Mouse (Mus musculus) embryonic fibroblast, embryonic 13.5 days (primary cell): ENCODE measurements around the gene Pkp2. TPM values are rescaled to one million over a fixed set of nuclear protein-coding genes. Genes with fewer than 3 reads are reported as not detected.
"Not testable (repeated sequence)": the region's sequence is repeated elsewhere in the genome, so short reads cannot be mapped to it uniquely, and the experiment has no call there.

ENCODE experiments used
- H3K27ac ChIP-seq: 2 replicates; pipeline ENCODE4 v1.5.1; 2012; ENCODE audit warnings: low read length, control low read depth, inconsistent platforms; ENCODE audit not compliant: insufficient read depth
- H3K4me1 ChIP-seq: 2 replicates; pipeline ENCODE4 v1.6.1; 2011; ENCODE audit warnings: low read length; ENCODE audit not compliant: control insufficient read depth, insufficient read depth
- H3K4me3 ChIP-seq: 2 replicates; pipeline ENCODE4 v1.5.1; 2011; ENCODE audit warnings: mild to moderate bottlenecking, control low read depth, low read length; ENCODE audit not compliant: insufficient read depth
- CTCF ChIP-seq: IDR thresholded peaks from 2 replicates; pipeline ENCODE4 v1.5.1; 2011; ENCODE audit warnings: mild to moderate bottlenecking, control low read depth, low read length, moderate library complexity, borderline replicate concordance; ENCODE audit not compliant: insufficient read depth
- POLR2A ChIP-seq: IDR thresholded peaks from 2 replicates; pipeline ENCODE4 v1.6.1; 2011; ENCODE audit warnings: low read depth, mild to moderate bottlenecking, control low read depth, low read length, moderate library complexity
- polyA plus RNA-seq: library from polyadenylated mRNA; stranded (reverse); fragments of >200 nt; gene quantifications from 2 replicates; pipeline ENCODE4 v1.2.4, GENCODE M21; 2011; ENCODE audit warnings: low read depth; ENCODE audit not compliant: missing spikeins, insufficient read length

The Pkp2 gene
- polyA plus RNA-seq, result 14.0 and 25.8 TPM in 2 replicates

DNA sequence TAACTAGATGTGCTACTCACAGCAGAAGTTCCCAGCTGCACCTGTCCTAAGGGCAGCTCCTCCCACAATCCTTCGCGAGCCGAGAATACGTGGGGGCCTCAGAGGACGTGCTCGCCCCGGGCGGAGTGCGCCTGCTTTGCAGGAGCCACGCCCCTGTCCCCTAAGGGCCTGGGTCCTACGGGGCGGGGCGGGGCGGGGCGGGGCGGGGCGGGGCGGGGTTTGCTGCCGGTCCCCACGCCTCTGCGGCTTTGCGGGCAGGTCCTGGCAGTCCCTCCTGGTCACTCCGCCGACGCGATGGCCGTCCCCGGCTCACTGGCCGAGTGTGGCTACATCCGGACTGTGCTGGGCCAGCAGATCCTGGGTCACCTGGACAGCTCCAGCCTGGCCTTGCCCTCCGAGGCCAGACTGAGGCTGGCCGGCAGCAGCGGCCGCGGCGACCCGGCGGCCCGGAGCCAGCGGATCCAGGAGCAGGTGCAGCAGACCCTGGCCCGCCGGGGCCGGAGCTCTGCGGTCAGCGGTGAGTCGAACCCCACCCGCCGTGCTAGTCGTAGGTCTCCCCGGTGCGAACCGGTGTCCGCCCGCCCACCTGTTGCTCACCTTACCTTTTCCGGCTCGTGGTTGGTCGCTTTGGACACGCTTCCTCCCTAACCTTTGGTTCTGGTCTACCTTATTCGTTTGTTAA lies at the start of gene Pkp2:
Pkp2 (plus strand) TSS at position 240 of the 682 bp plus-strand sequence.
- TF ChIP-seq CTCF, result no peak
- peak; percentile 80; the same call in 1 of the 2 replicates for TF ChIP-seq POLR2A
- H3K4me1 ChIP-seq, result peaks cover 6% of the 10 kb centered on the region
- H3K4me3 ChIP-seq, result peak within 1 kb of the TSS; percentile 56
- 0 out of 2 replicates have a peak within 1 kb of the TSS, but pooled peaks have one; percentile 12 for H3K27ac ChIP-seq

DNA sequence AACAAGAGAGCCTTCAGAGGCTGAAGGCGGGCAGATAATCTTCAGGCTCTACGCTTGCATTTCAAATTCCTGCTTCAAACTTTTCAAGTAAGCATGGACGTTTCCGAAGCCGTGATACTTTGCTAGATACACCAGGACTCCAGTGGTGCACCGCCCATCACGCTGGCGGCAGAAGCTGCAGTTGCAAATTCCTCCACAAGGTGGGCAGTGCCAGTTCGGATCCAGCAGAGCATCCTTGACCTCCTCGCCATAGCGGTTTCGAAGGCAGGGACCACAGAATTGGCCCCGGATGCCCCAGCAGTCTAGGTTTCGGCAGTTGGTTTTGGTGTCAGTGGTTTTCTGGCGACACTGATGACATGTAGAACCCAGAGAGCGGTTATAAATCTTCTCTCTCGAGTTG lies 15.7 kb upstream of the Pkp2 start:
- Histone ChIP-seq H3K4me1 (no peaks in the 10 kb centered on the region), H3K4me3 (no peak overlapping the region), H3K27ac (no peak overlapping the region)
- TF ChIP-seq CTCF (peak; percentile 5; the same call in 1 of the 2 replicates), POLR2A (no peak)

GRCm38 (mm10) chr16:16201991-16202390 lies 11.1 kb upstream of the Pkp2 start:
- H3K27ac ChIP-seq, H3K4me1 ChIP-seq, H3K4me3 ChIP-seq: not testable (repeated sequence)
- TF ChIP-seq CTCF, result peak; percentile 51; the same call in 1 of the 2 replicates

- TF ChIP-seq POLR2A, result no peak
- TF ChIP-seq CTCF, result no peak
- Histone ChIP-seq H3K4me1 (no peaks in the 10 kb centered on the region; the same call in 1 of the 2 replicates), H3K27ac (no peak overlapping the region), H3K4me3 (no peak overlapping the region)
These were observed 8.5 kb upstream of the Pkp2 start for GRCm38 (mm10) chr16:16204648-16205047.

DNA sequence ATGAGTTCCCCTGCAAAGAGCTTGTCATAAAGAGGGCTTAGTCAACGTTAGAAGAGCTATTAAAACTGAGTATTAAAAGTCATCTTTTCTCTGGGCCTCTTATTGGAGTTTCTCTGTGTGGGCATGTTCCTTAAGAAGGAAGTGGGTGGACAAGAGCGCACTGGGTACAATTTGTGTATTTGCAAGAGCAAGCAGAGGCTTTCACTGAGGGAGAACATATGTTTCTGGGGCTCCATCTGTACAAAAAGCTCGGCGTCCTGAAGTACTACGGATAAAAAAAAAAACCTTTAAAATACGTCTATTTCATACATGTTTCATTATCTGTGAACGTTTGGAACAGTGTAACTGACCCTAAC lies 417 bp upstream of the Pkp2 start:
- H3K4me3 ChIP-seq, result peak overlapping the region; percentile 33
- peaks cover 6% of the 10 kb centered on the region for H3K4me1 ChIP-seq
- H3K27ac ChIP-seq, result no peak overlapping the region
- no peak for TF ChIP-seq POLR2A
- no peak for TF ChIP-seq CTCF

GRCm38 (mm10) chr16:16213761-16214305 lies 715 bp downstream of the Pkp2 start:
- H3K27ac ChIP-seq, result 0 out of 2 replicates have a peak overlapping the region, but pooled peaks have one; percentile 12
- H3K4me1 ChIP-seq, result peaks cover 6% of the 10 kb centered on the region
- no peak for TF ChIP-seq CTCF
- TF ChIP-seq POLR2A, result no peak
- H3K4me3 ChIP-seq, result peak overlapping the region; percentile 56

DNA sequence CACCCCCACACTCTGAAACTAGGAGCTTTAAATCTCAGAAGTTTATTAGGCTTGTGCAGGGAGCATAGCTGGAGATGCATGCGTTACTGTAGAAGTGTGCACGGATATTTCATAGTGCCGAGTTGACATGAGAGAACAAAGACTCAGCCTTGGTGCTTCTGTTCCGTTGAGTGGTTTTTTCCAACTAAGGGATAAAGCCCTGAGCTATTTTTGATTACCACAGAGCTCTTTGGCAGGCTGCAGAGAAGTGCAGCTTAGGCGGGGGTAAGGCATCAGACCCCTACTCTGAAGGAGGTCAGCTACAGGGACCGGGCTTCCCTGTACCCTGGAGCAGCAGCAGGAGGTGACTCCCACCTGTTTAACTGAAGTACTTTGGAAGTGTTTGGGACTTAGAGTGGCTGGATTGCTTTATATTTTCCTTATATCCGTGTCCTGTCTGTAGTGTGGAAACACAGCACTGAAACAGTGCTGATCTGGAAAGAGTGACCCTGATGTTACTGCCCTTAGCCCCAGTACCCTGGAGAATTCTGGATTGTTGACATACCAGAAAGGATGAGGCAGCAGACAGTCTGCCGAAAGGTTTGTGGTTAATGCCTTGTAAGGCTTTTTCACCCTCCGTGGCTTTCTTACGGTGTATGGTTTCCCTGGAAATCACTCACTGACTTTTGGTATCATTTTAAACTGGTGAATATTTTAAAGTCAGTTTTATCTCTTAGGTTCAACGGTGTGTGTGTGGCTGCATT lies 2.7 kb downstream of the Pkp2 start:
- Histone ChIP-seq H3K4me3 (peak overlapping the region; percentile 51), H3K4me1 (peaks cover 6% of the 10 kb centered on the region), H3K27ac (peak overlapping the region; percentile 98)
- TF ChIP-seq POLR2A, result 0 out of 2 replicates have a peak, but pooled peaks have one; percentile 35
- no peak for TF ChIP-seq CTCF

GRCm38 (mm10) chr16:16216934-16217333 lies 3.8 kb downstream of the Pkp2 start:
- Histone ChIP-seq H3K27ac (peak overlapping the region; percentile 84), H3K4me3 (no peak overlapping the region), H3K4me1 (peaks cover 6% of the 10 kb centered on the region)
- TF ChIP-seq CTCF (no peak), POLR2A (no peak)

DNA sequence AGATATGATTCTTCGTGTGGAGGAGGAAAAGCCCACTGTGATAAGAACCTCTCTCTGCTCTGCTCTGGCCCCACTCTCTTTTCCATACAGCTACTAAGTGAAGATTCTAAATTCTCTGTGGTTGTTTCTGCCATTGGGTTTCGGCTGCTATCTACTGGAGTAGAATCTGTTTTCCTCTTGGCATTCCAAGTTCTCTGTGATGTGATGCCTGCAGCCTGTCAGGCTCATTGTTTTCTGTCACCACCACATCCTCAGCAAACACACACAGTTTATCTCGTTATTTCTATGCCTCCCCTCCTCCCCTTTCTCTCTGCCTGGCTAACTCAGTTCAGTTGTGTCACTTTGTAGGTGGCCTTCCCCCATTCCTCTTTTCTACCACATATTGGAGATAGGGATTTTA lies 6.7 kb downstream of the Pkp2 start:
- H3K27ac ChIP-seq, result no peak overlapping the region
- no peak for TF ChIP-seq CTCF
- TF ChIP-seq POLR2A, result no peak
- H3K4me3 ChIP-seq, result no peak overlapping the region
- H3K4me1 ChIP-seq, result peaks cover 9% of the 10 kb centered on the region
